Mouse (Mus musculus): ENCODE measurements around the gene Anapc7. TPM values are rescaled to one million over a fixed set of nuclear protein-coding genes. Genes with fewer than 3 reads are reported as not detected.

Gene Anapc7
- 20.9 and 22.1 TPM in 2 replicates for polyA plus RNA-seq (2014; fragmentation: Nextera tagmentation; extraction: Ambion mirVana)

DNA sequence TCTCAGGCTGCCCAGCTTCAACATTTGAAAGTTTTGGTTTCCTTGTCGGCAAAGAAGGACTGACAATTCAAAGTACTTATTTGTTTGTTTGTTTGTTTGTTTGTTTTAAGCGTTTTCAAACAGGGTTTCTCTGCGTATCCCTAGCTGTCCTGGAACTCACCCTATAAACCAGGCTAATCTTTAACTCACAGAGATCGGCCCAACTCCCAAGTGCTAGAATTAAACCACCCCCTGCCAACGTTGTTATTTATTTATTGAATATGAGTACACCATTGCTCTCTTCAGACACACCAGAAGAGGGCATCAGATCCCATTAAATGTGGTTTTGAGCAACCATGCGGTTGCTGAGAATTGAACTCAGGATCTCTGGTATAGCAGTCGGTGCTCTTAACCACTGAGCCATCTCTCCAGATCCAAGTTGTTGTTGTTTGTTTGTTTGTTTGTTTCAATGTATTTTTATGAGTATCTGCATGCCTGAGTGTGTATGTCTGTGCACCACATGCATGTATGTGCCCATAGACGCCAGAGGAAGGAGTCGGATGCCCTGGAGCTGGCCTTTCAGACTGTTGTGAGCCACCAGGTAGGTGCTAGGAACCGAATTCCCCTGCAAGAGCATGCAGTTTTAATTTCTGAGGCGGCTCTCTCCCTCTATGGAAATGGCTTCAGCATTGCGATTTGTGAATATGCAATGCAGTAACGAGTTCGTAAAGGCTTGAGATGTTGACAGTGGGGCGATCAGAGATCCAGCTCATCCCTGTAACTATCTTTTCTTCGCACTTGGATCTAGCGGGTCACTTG lies at the start of gene Anapc7:
Gene Anapc7 (plus strand): TSS at position 423 of the 798 bp plus-strand sequence.
- Histone ChIP-seq H3K27ac (ENCODE audit: low read depth, low read length) (peak within 1 kb of the TSS; percentile 84), H3K4me2 (peak within 1 kb of the TSS; percentile 96), H3K9me3 (replicated peaks; ENCODE audit: control insufficient read depth, low read length) (no peaks in the 10 kb centered on the region), H3K27me3 (ENCODE audit: control insufficient read depth, insufficient read depth, low read length) (no peaks in the 10 kb centered on the region), H3K9ac (ENCODE audit: low read depth, low read length) (peak within 1 kb of the TSS; percentile 98), H3K36me3 (ENCODE audit: control insufficient read depth, insufficient read depth, low read length) (no peaks in the 10 kb centered on the region), H3K4me3 (ENCODE audit: low read depth, low read length) (peak within 1 kb of the TSS; percentile 98), H3K4me1 (ENCODE audit: control insufficient read depth, insufficient read depth, low read length) (peaks cover 9% of the 10 kb centered on the region)
- 0 out of 2 replicates have a peak, but pooled peaks have one; percentile 40 for ATAC-seq (replicated peaks; ENCODE audit: insufficient number of reproducible peaks, low FRiP score, low TSS enrichment)
- 22% methylated on average over 17 of the region's 17 CpGs for WGBS (ENCODE audit: insufficient replicate concordance)

DNA sequence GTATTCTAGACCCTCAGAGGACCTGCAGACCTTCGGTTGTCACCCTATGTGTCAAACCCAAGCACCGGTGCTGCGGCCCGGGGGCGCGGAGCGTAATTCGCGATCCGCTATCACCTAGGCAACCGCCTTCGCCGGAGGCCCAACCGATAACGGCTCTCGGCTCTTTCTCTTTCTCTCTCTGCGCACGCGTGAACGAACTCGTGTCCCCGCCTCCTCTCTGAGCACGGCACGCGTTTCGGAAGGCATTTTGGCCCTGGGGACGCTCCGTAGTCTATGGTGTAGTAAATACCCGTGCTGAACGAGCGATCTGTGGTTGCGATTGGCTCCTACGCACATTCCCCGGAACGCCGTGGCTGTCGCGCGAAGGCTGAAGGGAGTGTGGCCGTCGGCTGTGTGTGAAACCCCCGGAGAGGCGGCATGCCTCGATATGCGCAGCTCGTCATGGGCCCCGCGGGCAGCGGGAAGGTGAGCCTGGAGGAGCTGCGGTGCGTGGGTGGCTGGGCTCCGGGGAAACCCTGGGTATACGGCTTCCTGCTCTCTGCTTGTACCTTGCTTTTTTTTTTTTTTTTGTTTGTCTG lies 49.2 kb upstream of the Anapc7 start, which contains the start of gene Fam216a:
Gene Fam216a (minus strand): TSS at position 173 of the 578 bp plus-strand sequence.
- Histone ChIP-seq H3K4me1 (ENCODE audit: control insufficient read depth, insufficient read depth, low read length) (peaks cover 8% of the 10 kb centered on the region; the same call in 1 of the 2 replicates), H3K27me3 (ENCODE audit: control insufficient read depth, insufficient read depth, low read length) (no peaks in the 10 kb centered on the region), H3K9me3 (replicated peaks; ENCODE audit: control insufficient read depth, low read length) (no peaks in the 10 kb centered on the region), H3K4me2 (peak within 1 kb of the TSS; percentile 61), H3K27ac (ENCODE audit: low read depth, low read length) (peak within 1 kb of the TSS; percentile 93), H3K4me3 (ENCODE audit: low read depth, low read length) (peak within 1 kb of the TSS; percentile 71), H3K36me3 (ENCODE audit: control insufficient read depth, insufficient read depth, low read length) (peaks cover 14% of the 10 kb centered on the region), H3K9ac (ENCODE audit: low read depth, low read length) (peak within 1 kb of the TSS; percentile 82)
- peak; percentile 87 for ATAC-seq (replicated peaks; ENCODE audit: insufficient number of reproducible peaks, low FRiP score, low TSS enrichment)
- under 1% methylated on average over 53 of the region's 53 CpGs for WGBS (ENCODE audit: insufficient replicate concordance)

DNA sequence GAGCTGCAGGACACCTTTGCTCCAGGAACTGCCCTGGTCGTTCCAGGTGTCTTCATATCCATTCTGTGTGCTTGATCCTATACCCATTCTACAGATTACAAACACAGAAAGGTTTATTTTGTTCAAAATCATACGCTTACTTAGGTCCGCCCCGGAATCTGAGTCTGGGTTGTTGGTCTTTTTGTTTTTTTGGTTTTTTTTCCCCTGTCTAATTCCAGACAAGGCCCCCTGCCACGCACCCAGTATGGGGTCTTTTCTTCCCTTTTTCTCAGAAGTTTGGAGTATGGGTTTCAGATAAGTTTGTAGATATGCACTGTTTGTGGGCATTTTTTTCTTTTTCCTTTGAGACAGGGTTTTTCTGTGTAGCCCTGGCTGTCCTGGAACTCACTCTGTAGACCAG lies 48.6 kb upstream of the Anapc7 start:
- peaks cover 8% of the 10 kb centered on the region; the same call in 1 of the 2 replicates for H3K4me1 ChIP-seq (ENCODE audit: control insufficient read depth, insufficient read depth, low read length)
- H3K36me3 ChIP-seq (ENCODE audit: control insufficient read depth, insufficient read depth, low read length), result peaks cover 8% of the 10 kb centered on the region
- peak overlapping the region; percentile 71 for H3K4me3 ChIP-seq (ENCODE audit: low read depth, low read length)
- H3K27ac ChIP-seq (ENCODE audit: low read depth, low read length), result peak overlapping the region; percentile 89
- ATAC-seq (replicated peaks; ENCODE audit: insufficient number of reproducible peaks, low FRiP score, low TSS enrichment), result no peak
- H3K9me3 ChIP-seq (replicated peaks; ENCODE audit: control insufficient read depth, low read length), result no peaks in the 10 kb centered on the region
- WGBS (ENCODE audit: insufficient replicate concordance), result 8% methylated on average over 5 of the region's 5 CpGs
- no peaks in the 10 kb centered on the region for H3K27me3 ChIP-seq (ENCODE audit: control insufficient read depth, insufficient read depth, low read length)
- peak overlapping the region; percentile 82 for H3K9ac ChIP-seq (ENCODE audit: low read depth, low read length)
- H3K4me2 ChIP-seq, result peak overlapping the region; percentile 61

DNA sequence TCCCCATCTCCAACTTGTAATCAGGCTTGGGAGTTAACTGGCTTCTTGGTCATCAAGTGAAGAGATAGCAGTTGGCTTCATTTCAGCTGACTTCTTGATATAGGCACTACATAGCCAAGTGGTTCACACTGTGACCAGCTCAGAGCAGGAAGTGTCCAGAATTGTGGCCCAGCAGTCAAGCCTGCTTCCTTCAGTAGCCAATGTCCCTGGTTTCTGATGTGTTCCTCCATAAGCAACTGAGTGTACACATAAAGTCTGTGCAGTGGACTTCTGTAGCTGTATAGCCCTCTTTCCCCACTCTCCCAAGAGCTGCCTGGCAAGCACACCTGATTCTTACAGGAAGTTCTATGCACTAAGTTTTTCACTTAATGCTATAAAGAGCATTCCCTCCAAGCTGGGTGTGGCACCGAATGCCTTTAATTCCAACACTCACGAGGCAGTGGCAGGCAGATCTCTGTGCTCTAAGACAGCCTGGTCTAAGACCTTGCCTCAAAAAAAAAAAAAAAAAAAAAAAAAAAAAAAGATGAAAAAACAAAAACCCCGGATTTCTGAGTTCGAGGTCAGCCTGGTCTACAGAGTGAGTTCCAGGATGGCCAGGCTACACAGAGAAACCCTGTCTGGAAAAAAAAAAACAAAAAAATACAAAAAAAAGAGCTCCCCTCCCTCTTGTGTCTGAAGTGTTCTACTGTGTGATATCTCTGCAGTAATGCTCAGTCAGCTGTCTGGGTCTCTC lies 44.2 kb upstream of the Anapc7 start:
- Histone ChIP-seq H3K4me2 (no peak overlapping the region), H3K9me3 (replicated peaks; ENCODE audit: control insufficient read depth, low read length) (no peaks in the 10 kb centered on the region), H3K27ac (ENCODE audit: low read depth, low read length) (no peak overlapping the region), H3K4me3 (ENCODE audit: low read depth, low read length) (no peak overlapping the region), H3K9ac (ENCODE audit: low read depth, low read length) (no peak overlapping the region), H3K36me3 (ENCODE audit: control insufficient read depth, insufficient read depth, low read length) (peaks cover 19% of the 10 kb centered on the region), H3K4me1 (ENCODE audit: control insufficient read depth, insufficient read depth, low read length) (peaks cover 8% of the 10 kb centered on the region; the same call in 1 of the 2 replicates), H3K27me3 (ENCODE audit: control insufficient read depth, insufficient read depth, low read length) (no peaks in the 10 kb centered on the region)
- 87% methylated on average over 4 of the region's 4 CpGs for WGBS (ENCODE audit: insufficient replicate concordance)
- ATAC-seq (replicated peaks; ENCODE audit: insufficient number of reproducible peaks, low FRiP score, low TSS enrichment), result no peak

DNA sequence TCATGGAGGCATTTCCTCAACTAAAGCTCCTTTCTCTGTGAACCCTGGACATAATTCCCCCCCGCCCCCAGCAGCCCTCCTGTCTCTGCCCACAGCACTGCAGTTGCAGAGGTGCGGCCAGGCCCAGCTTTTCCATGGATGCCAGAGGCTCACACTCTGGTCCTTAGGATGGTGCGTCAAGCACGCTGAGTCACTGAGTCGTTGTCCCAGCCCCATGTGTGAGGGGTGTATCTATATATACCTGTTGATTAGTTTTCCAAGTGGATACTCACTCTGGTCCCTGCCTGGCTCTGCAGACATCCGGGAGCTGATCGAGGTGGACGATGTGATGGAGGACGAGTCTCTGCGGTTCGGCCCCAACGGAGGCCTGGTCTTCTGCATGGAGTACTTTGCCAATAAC lies 43.3 kb upstream of the Anapc7 start:
- Histone ChIP-seq H3K4me1 (ENCODE audit: control insufficient read depth, insufficient read depth, low read length) (0 out of 2 replicates have a peak, but pooled peaks cover 4% of the 10 kb centered on the region), H3K36me3 (ENCODE audit: control insufficient read depth, insufficient read depth, low read length) (peaks cover 21% of the 10 kb centered on the region), H3K9ac (ENCODE audit: low read depth, low read length) (no peak overlapping the region), H3K9me3 (replicated peaks; ENCODE audit: control insufficient read depth, low read length) (no peaks in the 10 kb centered on the region), H3K27me3 (ENCODE audit: control insufficient read depth, insufficient read depth, low read length) (no peaks in the 10 kb centered on the region), H3K27ac (ENCODE audit: low read depth, low read length) (no peak overlapping the region), H3K4me2 (no peak overlapping the region), H3K4me3 (ENCODE audit: low read depth, low read length) (no peak overlapping the region)
- ATAC-seq (replicated peaks; ENCODE audit: insufficient number of reproducible peaks, low FRiP score, low TSS enrichment), result no peak
- WGBS (ENCODE audit: insufficient replicate concordance), result 93% methylated on average over 12 of the region's 12 CpGs

DNA sequence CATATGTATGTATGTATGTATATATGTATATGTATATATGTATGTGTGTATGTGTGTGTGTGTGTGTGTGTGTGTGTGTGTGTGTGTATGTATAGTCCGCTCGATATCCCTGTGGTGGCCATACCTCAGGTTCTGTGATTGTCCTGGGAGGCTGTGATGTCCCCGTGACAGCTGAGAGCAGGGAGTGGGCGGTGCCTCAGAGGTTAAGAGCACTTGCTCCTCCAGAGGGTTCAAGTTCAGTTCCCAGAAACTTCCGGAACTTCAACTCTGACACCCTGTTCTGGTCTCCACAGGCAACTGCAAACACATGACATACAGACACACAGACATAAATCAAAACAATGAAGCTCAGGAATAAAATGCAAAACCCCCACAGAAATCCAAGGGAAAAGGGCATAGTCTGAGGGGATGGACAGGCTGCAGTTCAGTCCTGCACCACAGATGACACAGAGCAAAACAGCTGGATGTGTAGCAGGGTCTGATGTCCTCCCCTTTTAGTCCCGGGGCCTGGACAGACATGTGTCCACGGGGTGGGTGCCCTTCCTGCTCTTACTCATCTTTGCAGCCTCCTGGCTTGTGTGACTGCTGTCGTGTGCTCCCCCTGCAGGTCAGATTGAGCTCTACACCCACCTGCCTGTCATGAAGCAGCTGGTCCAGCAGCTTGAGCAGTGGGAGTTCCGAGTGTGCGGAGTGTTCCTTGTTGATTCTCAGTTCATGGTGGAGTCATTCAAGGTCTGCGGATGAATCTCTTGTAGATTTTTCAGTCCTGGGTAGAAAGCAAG lies 41.9 kb upstream of the Anapc7 start:
- Histone ChIP-seq H3K4me3 (ENCODE audit: low read depth, low read length) (no peak overlapping the region), H3K9me3 (replicated peaks; ENCODE audit: control insufficient read depth, low read length) (no peaks in the 10 kb centered on the region), H3K27ac (ENCODE audit: low read depth, low read length) (no peak overlapping the region), H3K4me1 (ENCODE audit: control insufficient read depth, insufficient read depth, low read length) (no peaks in the 10 kb centered on the region), H3K27me3 (ENCODE audit: control insufficient read depth, insufficient read depth, low read length) (no peaks in the 10 kb centered on the region), H3K4me2 (no peak overlapping the region), H3K36me3 (ENCODE audit: control insufficient read depth, insufficient read depth, low read length) (peaks cover 21% of the 10 kb centered on the region), H3K9ac (ENCODE audit: low read depth, low read length) (no peak overlapping the region)
- no peak for ATAC-seq (replicated peaks; ENCODE audit: insufficient number of reproducible peaks, low FRiP score, low TSS enrichment)
- 59% methylated on average over 11 of the region's 11 CpGs for WGBS (ENCODE audit: insufficient replicate concordance)

DNA sequence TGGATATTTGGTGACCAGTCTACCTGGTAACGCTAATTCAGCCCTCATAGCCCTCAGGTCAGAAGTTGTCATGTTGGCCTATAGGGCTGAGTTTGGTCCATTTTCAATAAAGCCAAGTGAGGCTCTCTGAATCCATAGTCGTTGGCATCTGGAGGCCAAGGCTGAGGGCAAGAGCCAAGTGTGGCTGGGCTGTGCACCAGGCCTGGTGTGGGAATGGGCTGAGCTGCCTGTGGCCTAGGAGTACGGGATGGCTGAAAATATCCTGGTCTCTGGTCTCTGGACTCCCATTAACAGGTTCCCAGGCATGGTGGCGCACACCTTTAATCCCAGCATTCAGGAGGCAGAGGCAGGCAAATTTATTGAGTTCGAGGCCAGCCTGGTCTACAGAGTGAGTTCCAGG lies 31.5 kb upstream of the Anapc7 start:
- H3K9ac ChIP-seq (ENCODE audit: low read depth, low read length), result no peak overlapping the region
- no peak for ATAC-seq (replicated peaks; ENCODE audit: insufficient number of reproducible peaks, low FRiP score, low TSS enrichment)
- H3K36me3 ChIP-seq (ENCODE audit: control insufficient read depth, insufficient read depth, low read length), result 0 out of 2 replicates have a peak, but pooled peaks cover 2% of the 10 kb centered on the region

DNA sequence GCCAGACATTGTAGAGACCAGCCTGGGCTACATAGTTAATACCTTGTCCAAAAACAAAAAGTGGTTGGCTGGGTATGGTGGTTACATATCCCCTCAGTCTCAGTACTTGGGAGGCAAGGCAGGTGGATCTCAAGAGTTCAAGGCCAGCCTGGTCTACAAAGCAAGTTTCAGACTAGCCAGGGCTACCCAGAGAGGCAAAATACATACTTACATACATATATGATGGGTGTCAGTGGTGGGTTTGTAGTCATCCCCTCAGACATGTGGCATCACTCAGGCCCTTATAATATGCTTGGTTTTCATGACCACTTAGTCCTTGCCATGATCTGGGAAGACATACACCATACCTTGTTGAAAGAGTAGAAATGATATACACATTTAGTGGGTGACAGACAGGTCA lies 30.8 kb upstream of the Anapc7 start:
- Histone ChIP-seq H3K27ac (ENCODE audit: low read depth, low read length) (no peak overlapping the region), H3K9me3 (replicated peaks; ENCODE audit: control insufficient read depth, low read length) (no peaks in the 10 kb centered on the region), H3K4me2 (no peak overlapping the region), H3K4me1 (ENCODE audit: control insufficient read depth, insufficient read depth, low read length) (peaks cover 8% of the 10 kb centered on the region), H3K36me3 (ENCODE audit: control insufficient read depth, insufficient read depth, low read length) (0 out of 2 replicates have a peak, but pooled peaks cover 2% of the 10 kb centered on the region), H3K27me3 (ENCODE audit: control insufficient read depth, insufficient read depth, low read length) (no peaks in the 10 kb centered on the region), H3K9ac (ENCODE audit: low read depth, low read length) (no peak overlapping the region), H3K4me3 (ENCODE audit: low read depth, low read length) (no peak overlapping the region)
- ATAC-seq (replicated peaks; ENCODE audit: insufficient number of reproducible peaks, low FRiP score, low TSS enrichment), result no peak

More for the DNA sequence above, 31.5 kb upstream of the Anapc7 start:
- H3K4me1 ChIP-seq (ENCODE audit: control insufficient read depth, insufficient read depth, low read length), result peaks cover 8% of the 10 kb centered on the region
- H3K4me3 ChIP-seq (ENCODE audit: low read depth, low read length), result no peak overlapping the region
- no peaks in the 10 kb centered on the region for H3K9me3 ChIP-seq (replicated peaks; ENCODE audit: control insufficient read depth, low read length)
- H3K27ac ChIP-seq (ENCODE audit: low read depth, low read length), result no peak overlapping the region
- H3K27me3 ChIP-seq (ENCODE audit: control insufficient read depth, insufficient read depth, low read length), result no peaks in the 10 kb centered on the region
- 90% methylated on average over 5 of the region's 5 CpGs for WGBS (ENCODE audit: insufficient replicate concordance)
- no peak overlapping the region for H3K4me2 ChIP-seq

Measured in heart, embryonic 11.5 days (tissue).